Mouse (Mus musculus) midbrain, embryonic 11.5 days (tissue): Measurements from ENCODE around the gene Eda. TPM values are rescaled to one million over a fixed set of nuclear protein-coding genes. Genes with fewer than 3 reads are reported as not detected.
"Not testable (repeated sequence)": the region's sequence is repeated elsewhere in the genome, so short reads cannot be mapped to it uniquely, and the experiment has no call there.

ENCODE experiments used
- ATAC-seq: fragments of 200-750 bp; cut with Nextera tagmentation; 2 replicates; pipeline ENCODE4 v1.8.0; 2017; ENCODE audit warnings: moderate TSS enrichment, moderate library complexity; ENCODE audit not compliant: low FRiP score
- DNase-seq: peaks from one replicate; pipeline ENCODE4 v3.0.0; 2015; ENCODE audit warnings: low spot score; ENCODE audit errors: missing footprints
- H3K27ac ChIP-seq: fragments of 300-500 bp; sonication (generic); 2 replicates; pipeline ENCODE4 v1.5.1; 2014; ENCODE audit warnings: low read depth, low read length
- H3K27me3 ChIP-seq: fragments of 300-500 bp; sonication (generic); 2 replicates; pipeline ENCODE4 v1.6.1; 2014; ENCODE audit warnings: mild to moderate bottlenecking, low read length, moderate library complexity, mixed read lengths; ENCODE audit not compliant: control insufficient read depth, insufficient read depth
- H3K36me3 ChIP-seq: fragments of 300-500 bp; sonication (generic); 2 replicates; pipeline ENCODE4 v1.6.1; 2014; ENCODE audit warnings: mild to moderate bottlenecking, low read length, moderate library complexity, mixed read lengths; ENCODE audit not compliant: control insufficient read depth, insufficient read depth
- H3K4me1 ChIP-seq: fragments of 300-500 bp; sonication (generic); 2 replicates; pipeline ENCODE4 v1.6.1; 2014; ENCODE audit warnings: low read length; ENCODE audit not compliant: control insufficient read depth, insufficient read depth
- H3K4me2 ChIP-seq: fragments of 300-500 bp; sonication (generic); 2 replicates; pipeline ENCODE4 v1.6.1; 2014; ENCODE audit warnings: mild to moderate bottlenecking, moderate library complexity
- H3K4me3 ChIP-seq: fragments of 300-500 bp; sonication (generic); 2 replicates; pipeline ENCODE4 v1.5.1; 2014; ENCODE audit warnings: low read depth, low read length
- H3K9ac ChIP-seq: fragments of 300-500 bp; sonication (generic); 2 replicates; pipeline ENCODE4 v1.6.1; 2014; ENCODE audit warnings: low read length
- H3K9me3 ChIP-seq: fragments of 300-500 bp; sonication (generic); 2 replicates; pipeline ENCODE4 v1.6.1; 2016; ENCODE audit warnings: low read length; ENCODE audit not compliant: control insufficient read depth
- WGBS: fragments of 180-500 bp; shearing (Covaris S2); extraction: QIAGEN DNeasy Blood & Tissue Kit; methylation state at CpG from one replicate; pipeline ENCODE4 v1.1.7; 2014; 5-methylcytosine and 5-hydroxymethylcytosine counted together
- polyA plus RNA-seq: library from polyadenylated mRNA; unstranded; fragments of >200 nt; fragmentation: Nextera tagmentation; extraction: Ambion mirVana; gene quantifications from 2 replicates; pipeline ENCODE4 v1.2.1, GENCODE M21; 2014

Gene Eda
- polyA plus RNA-seq, 1 experiment from 2014 or later: 2.1 TPM

DNA sequence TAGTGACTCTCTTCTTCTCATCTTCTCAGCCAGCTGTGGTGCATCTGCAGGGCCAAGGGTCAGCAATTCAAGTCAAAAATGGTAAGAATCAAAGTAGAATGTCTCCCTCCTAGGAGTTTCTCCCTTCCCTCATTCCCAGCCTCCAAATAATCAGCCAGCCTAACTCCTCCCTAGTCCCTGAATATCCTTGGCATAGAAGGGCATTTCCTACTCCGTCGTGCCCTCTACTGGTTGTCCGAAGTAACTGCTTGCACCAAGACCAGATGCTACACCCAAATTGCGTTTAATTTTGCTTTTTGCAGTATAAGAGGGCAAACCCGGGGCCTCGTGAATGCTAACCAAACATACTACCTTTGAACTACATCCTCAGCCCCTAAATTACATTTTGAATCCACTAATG lies 416.9 kb downstream of the Eda start:
- Histone ChIP-seq H3K4me1 (no peaks in the 10 kb centered on the region), H3K4me3 (no peak overlapping the region), H3K9me3 (no peaks in the 10 kb centered on the region), H3K27me3 (peaks cover 5% of the 10 kb centered on the region; the same call in 1 of the 2 replicates), H3K27ac (no peak overlapping the region), H3K9ac (no peak overlapping the region), H3K4me2 (no peak overlapping the region), H3K36me3 (no peaks in the 10 kb centered on the region)
- 0 out of 2 replicates have a peak, but pooled peaks have one; percentile 35 for ATAC-seq
- 27% methylated on average over 6 of the region's 6 CpGs for WGBS
- peak; percentile 86 for DNase-seq

- ATAC-seq (no peak), DNase-seq (no peak)
- Histone ChIP-seq H3K9ac (no peak overlapping the region), H3K4me3 (no peak overlapping the region), H3K36me3 (no peaks in the 10 kb centered on the region), H3K9me3 (no peaks in the 10 kb centered on the region), H3K4me2 (no peak overlapping the region), H3K27ac (no peak overlapping the region), H3K27me3 (peaks cover 5% of the 10 kb centered on the region; the same call in 1 of the 2 replicates), H3K4me1 (no peaks in the 10 kb centered on the region)
- WGBS: 67% methylated on average over 7 of the region's 7 CpGs
These were observed 418.9 kb downstream of the Eda start for GRCm38 (mm10) chrX:100394223-100394861.

GRCm38 (mm10) chrX:100395026-100395425 lies 419.6 kb downstream of the Eda start:
- DNase-seq (no peak), ATAC-seq (no peak)
- Histone ChIP-seq H3K4me3 (no peak overlapping the region), H3K9me3 (no peaks in the 10 kb centered on the region), H3K4me2 (no peak overlapping the region), H3K9ac (no peak overlapping the region), H3K36me3 (no peaks in the 10 kb centered on the region), H3K27me3 (peaks cover 5% of the 10 kb centered on the region; the same call in 1 of the 2 replicates), H3K4me1 (no peaks in the 10 kb centered on the region), H3K27ac (no peak overlapping the region)
- 83% methylated on average over 8 of the region's 8 CpGs for WGBS

GRCm38 (mm10) chrX:100400900-100401299 lies 425.5 kb downstream of the Eda start:
- Histone ChIP-seq H3K27ac (no peak overlapping the region), H3K9me3 (no peaks in the 10 kb centered on the region), H3K36me3 (no peaks in the 10 kb centered on the region), H3K9ac (no peak overlapping the region), H3K4me1 (no peaks in the 10 kb centered on the region), H3K4me2 (no peak overlapping the region), H3K27me3 (peaks cover 5% of the 10 kb centered on the region), H3K4me3 (no peak overlapping the region)
- ATAC-seq (no peak), DNase-seq (no peak)

DNA sequence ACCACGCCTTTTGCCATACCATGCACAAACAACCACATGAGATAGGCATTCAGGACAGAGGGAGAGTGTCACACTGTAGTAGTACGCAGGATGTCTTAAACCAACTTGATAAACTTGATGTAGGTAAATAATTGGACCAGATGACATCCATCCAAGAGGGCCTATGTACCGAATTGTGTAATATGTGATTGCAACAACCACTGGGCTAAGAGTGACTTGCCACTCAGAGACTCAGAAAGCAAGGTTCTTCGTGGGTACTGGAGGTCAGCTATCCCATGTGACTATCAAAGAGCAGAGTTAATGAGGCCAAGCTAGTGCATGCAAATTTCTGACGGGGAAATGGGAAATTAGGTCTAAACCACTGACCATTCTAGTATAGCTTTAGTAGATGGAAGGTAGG lies 426.3 kb downstream of the Eda start:
- Histone ChIP-seq H3K4me3 (no peak overlapping the region), H3K27ac (no peak overlapping the region), H3K36me3 (no peaks in the 10 kb centered on the region), H3K9me3 (no peaks in the 10 kb centered on the region), H3K27me3 (peaks cover 5% of the 10 kb centered on the region), H3K4me2 (no peak overlapping the region), H3K9ac (no peak overlapping the region), H3K4me1 (no peaks in the 10 kb centered on the region)
- no peak for ATAC-seq
- no peak for DNase-seq
- 83% methylated on average over 5 of the region's 5 CpGs for WGBS

DNA sequence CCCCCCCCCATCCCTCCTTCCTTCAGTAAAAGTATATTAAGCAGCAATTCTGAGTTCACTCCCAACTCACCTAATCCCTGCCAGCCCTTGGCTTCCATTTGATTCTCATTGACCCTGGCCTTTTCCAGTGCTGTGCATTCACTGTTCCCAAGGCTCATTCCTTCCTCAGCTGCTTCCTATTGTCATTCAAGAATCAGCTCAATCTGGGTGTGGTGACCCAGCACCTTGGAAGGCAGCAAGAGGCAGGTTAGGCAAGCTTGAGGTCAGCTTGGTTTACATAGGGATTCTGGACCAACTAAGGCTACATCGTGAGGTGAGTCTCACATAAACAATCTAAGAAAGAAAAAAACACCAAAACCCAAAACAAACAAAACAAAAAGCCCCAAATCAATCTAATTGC lies 433.8 kb downstream of the Eda start:
- H3K4me3 ChIP-seq: no peak overlapping the region
- no peak overlapping the region for H3K9ac ChIP-seq
- H3K27me3 ChIP-seq: peaks cover 2% of the 10 kb centered on the region
- no peaks in the 10 kb centered on the region for H3K9me3 ChIP-seq
- DNase-seq (no peak), ATAC-seq (no peak)
- H3K4me2 ChIP-seq: no peak overlapping the region
- no peak overlapping the region for H3K27ac ChIP-seq
- H3K4me1 ChIP-seq: no peaks in the 10 kb centered on the region
- 71% methylated on average over 1 of the region's 1 CpGs for WGBS
- no peaks in the 10 kb centered on the region for H3K36me3 ChIP-seq

GRCm38 (mm10) chrX:100428693-100429092 lies 453.3 kb downstream of the Eda start, which contains the start of gene Otud6a:
Gene Otud6a (plus strand): TSS chrX:100429013.
- no peaks in the 10 kb centered on the region for H3K36me3 ChIP-seq
- no peak within 1 kb of the TSS for H3K4me2 ChIP-seq
- H3K27ac ChIP-seq: no peak within 1 kb of the TSS
- ATAC-seq: no peak
- no peaks in the 10 kb centered on the region for H3K9me3 ChIP-seq
- no peaks in the 10 kb centered on the region for H3K4me1 ChIP-seq
- H3K27me3 ChIP-seq: peaks cover 3% of the 10 kb centered on the region; the same call in 1 of the 2 replicates
- DNase-seq: no peak
- WGBS: 88% methylated on average over 21 of the region's 21 CpGs
- no peak within 1 kb of the TSS for H3K9ac ChIP-seq
- H3K4me3 ChIP-seq: no peak within 1 kb of the TSS

GRCm38 (mm10) chrX:100432311-100432710 lies 456.9 kb downstream of the Eda start:
- H3K4me3 ChIP-seq: no peak overlapping the region
- WGBS: 78% methylated on average over 3 of the region's 3 CpGs
- H3K27me3 ChIP-seq: peaks cover 10% of the 10 kb centered on the region
- ATAC-seq (no peak), DNase-seq (no peak)
- no peak overlapping the region for H3K27ac ChIP-seq
- no peaks in the 10 kb centered on the region for H3K9me3 ChIP-seq
- H3K36me3 ChIP-seq: no peaks in the 10 kb centered on the region
- no peak overlapping the region for H3K9ac ChIP-seq
- no peaks in the 10 kb centered on the region for H3K4me1 ChIP-seq
- no peak overlapping the region for H3K4me2 ChIP-seq

DNA sequence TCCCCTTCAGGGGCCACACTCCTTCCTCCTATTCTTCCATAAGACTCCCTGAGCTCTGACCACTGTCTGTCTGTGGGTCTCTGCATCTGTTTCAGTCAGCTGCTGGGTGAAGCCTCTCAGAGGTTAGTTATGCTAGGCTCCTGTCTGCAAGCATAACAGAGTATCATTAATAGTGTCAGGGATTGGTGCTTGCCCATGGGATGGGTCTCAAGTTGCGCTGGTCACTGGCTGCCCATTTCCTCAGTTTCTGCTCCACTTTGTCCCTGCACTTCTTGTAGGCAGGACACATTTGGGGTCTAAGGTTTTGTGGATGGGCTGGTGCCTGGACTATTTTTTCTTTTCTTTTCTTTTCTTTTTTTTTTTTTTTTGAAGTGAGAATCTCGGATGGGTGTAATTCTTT lies 467.2 kb downstream of the Eda start, which contains the start of gene Awat2:
TSS of gene Awat2 (minus strand) at position 101 of the 400 bp plus-strand sequence.
- H3K9me3 ChIP-seq, DNase-seq, H3K27ac ChIP-seq, H3K9ac ChIP-seq, H3K36me3 ChIP-seq, H3K4me1 ChIP-seq, H3K4me2 ChIP-seq, ATAC-seq, H3K4me3 ChIP-seq, H3K27me3 ChIP-seq: not testable (repeated sequence)
- WGBS: 77% methylated on average over 2 of the region's 2 CpGs
